22 mouse cellular contexts compared by ENCODE assay signal in genomic region chr13:15446782-15447564, GRCm38 (mm10).
"Had no signal": no experiment of that assay in that cellular context is flagged by ENCODE, and none has a peak within 500 bp of the region (broad histone marks: within the 10 kb centered on the region; RNA-seq: fewer than 3 reads in every experiment).

No protein-coding gene starts in this region.

- H3K27me3 ChIP-seq: heart, embryonic 12.5 days; hindbrain, embryonic 13.5 days; hindbrain, embryonic 15.5 days; kidney, embryonic 15.5 days; limb, embryonic 13.5 days; limb, embryonic 15.5 days had no signal

- H3K9me3 ChIP-seq: heart, embryonic 10.5 days; heart, embryonic 12.5 days; hindbrain, embryonic 13.5 days; hindbrain, embryonic 15.5 days; kidney, embryonic 15.5 days; limb, embryonic 13.5 days; limb, embryonic 15.5 days had no signal

- H3K36me3 ChIP-seq: heart, embryonic 10.5 days; heart, embryonic 12.5 days; hindbrain, embryonic 13.5 days; hindbrain, embryonic 15.5 days; kidney, embryonic 15.5 days; limb, embryonic 13.5 days; limb, embryonic 15.5 days had no signal

- H3K4me1 ChIP-seq: heart, embryonic 10.5 days; hindbrain, embryonic 13.5 days; hindbrain, embryonic 15.5 days; kidney, embryonic 15.5 days had no signal

- H3K4me2 ChIP-seq: heart, embryonic 12.5 days; hindbrain, embryonic 13.5 days; hindbrain, embryonic 15.5 days; kidney, embryonic 15.5 days; limb, embryonic 15.5 days had no signal

- DNase-seq: forebrain, postnatal 0 days; gastrocnemius, postnatal 14 days; gastrocnemius, postnatal 36 days; heart, adult 11 months; heart, postnatal 10 days; kidney, adult 11 months; kidney, adult 2 months; kidney, adult 9 months; kidney, postnatal 14 days; kidney, postnatal 4 days had no signal

- H3K4me3 ChIP-seq: heart, embryonic 10.5 days; heart, embryonic 12.5 days; hindbrain, embryonic 13.5 days; hindbrain, embryonic 15.5 days; kidney, embryonic 15.5 days; layer of hippocampus, adult 2 months; left cerebral cortex, adult 2 months; limb, embryonic 13.5 days; limb, embryonic 15.5 days had no signal

- H3K27ac ChIP-seq: heart, embryonic 10.5 days; hindbrain, embryonic 13.5 days; hindbrain, embryonic 15.5 days; hindbrain, postnatal 0 days; kidney, embryonic 15.5 days; kidney, postnatal 0 days; layer of hippocampus, adult 2 months; left cerebral cortex, adult 2 months; limb, embryonic 13.5 days; limb, embryonic 15.5 days had no signal

- H3K9ac ChIP-seq: forebrain, postnatal 0 days; heart, embryonic 12.5 days; hindbrain, embryonic 13.5 days; hindbrain, embryonic 15.5 days; kidney, embryonic 15.5 days; limb, embryonic 13.5 days; limb, embryonic 15.5 days had no signal

- ATAC-seq: forebrain, postnatal 0 days; hindbrain, postnatal 0 days; intestine, embryonic 16.5 days had no signal
